Mouse (Mus musculus): ENCODE measurements around the gene Rptor. TPM values are rescaled to one million over a fixed set of nuclear protein-coding genes. Genes with fewer than 3 reads are reported as not detected.

The Rptor gene
- polyA plus RNA-seq, 1 experiment from 2014 or later = 12.6 TPM

DNA sequence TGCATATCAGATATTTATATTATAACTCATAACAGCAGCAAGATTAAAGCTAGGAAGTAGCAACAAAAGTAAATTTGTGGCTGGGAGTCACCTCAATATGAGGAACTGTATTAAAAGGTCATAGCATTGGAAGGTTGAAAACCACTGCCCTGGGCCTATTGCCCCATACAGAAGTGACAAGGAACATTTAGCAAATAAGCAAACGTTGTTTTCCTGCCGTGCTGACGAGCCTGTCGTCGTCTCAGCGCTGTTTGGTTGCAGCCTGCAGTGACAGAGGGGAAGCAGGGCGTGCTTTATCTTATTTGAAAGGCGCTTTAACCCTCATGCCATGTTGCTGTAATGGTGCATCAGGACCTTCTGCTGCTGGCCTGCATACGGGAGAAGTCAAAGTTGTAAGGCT lies 273.0 kb downstream of the Rptor start:
- Histone ChIP-seq H3K4me1 (ENCODE audit: control insufficient read depth, insufficient read depth, low read length) (no peaks in the 10 kb centered on the region), H3K4me3 (ENCODE audit: low read depth, low read length) (no peak overlapping the region), H3K36me3 (ENCODE audit: control insufficient read depth, insufficient read depth, low read length) (peaks cover 9% of the 10 kb centered on the region), H3K9ac (ENCODE audit: low read length) (no peak overlapping the region), H3K27ac (ENCODE audit: low read depth, low read length) (no peak overlapping the region), H3K4me2 (ENCODE audit: low read depth) (no peak overlapping the region), H3K9me3 (ENCODE audit: control insufficient read depth, low read length) (no peaks in the 10 kb centered on the region), H3K27me3 (ENCODE audit: control insufficient read depth, insufficient read depth, low read length) (no peaks in the 10 kb centered on the region)
- DNase-seq (ENCODE audit: low spot score) (no peak), ATAC-seq (ENCODE audit: insufficient read depth, low FRiP score, low TSS enrichment) (no peak)
- 87% methylated on average over 9 of the region's 9 CpGs for WGBS

DNA sequence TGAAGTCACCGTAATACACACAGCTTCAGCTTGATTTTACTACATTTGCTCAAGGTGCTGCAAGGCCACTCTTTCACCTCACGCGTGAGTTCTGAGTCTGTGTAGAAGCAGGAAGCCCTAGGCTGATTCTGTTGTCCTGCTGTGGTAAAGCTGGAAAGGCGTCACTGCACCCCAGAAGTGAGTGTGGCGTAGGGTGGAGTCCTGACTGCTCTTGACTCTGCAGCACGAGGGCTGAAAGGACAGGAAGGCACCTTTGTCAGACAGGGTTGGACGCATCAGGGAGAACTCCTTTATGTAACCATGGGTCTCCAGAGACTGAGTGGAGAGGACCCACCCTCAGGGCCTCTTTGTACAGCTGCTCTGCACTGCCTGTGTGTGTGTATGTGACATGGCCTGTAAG lies 274.4 kb downstream of the Rptor start:
- no peak overlapping the region for H3K27ac ChIP-seq (ENCODE audit: low read depth, low read length)
- WGBS = 91% methylated on average over 7 of the region's 7 CpGs
- no peak overlapping the region for H3K9ac ChIP-seq (ENCODE audit: low read length)
- DNase-seq (ENCODE audit: low spot score) (no peak), ATAC-seq (ENCODE audit: insufficient read depth, low FRiP score, low TSS enrichment) (no peak)
- H3K4me2 ChIP-seq (ENCODE audit: low read depth) = no peak overlapping the region
- no peaks in the 10 kb centered on the region for H3K9me3 ChIP-seq (ENCODE audit: control insufficient read depth, low read length)
- no peaks in the 10 kb centered on the region for H3K4me1 ChIP-seq (ENCODE audit: control insufficient read depth, insufficient read depth, low read length)
- peaks cover 8% of the 10 kb centered on the region for H3K36me3 ChIP-seq (ENCODE audit: control insufficient read depth, insufficient read depth, low read length)
- no peak overlapping the region for H3K4me3 ChIP-seq (ENCODE audit: low read depth, low read length)
- no peaks in the 10 kb centered on the region for H3K27me3 ChIP-seq (ENCODE audit: control insufficient read depth, insufficient read depth, low read length)

DNA sequence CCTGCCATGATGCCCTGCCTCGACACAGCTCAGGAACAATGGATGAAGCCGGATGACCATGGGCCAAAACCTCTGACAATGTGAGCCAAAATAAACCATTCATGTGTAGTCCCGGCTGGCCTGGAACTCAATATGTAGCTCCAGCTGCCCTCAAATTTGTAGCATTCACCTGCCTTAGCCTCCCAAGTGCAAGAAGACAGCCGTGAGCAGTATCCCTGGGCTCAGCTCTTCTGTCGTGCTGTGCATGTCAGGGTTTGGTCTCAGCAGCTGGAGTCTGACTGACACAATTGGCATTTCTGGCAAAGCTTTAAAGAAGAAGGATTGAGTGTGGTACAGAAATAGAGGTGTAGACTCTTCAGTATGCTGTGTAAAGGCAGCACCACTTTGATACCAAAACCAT lies 276.9 kb downstream of the Rptor start:
- ATAC-seq (ENCODE audit: insufficient read depth, low FRiP score, low TSS enrichment) = no peak
- Histone ChIP-seq H3K27ac (ENCODE audit: low read depth, low read length) (no peak overlapping the region), H3K4me3 (ENCODE audit: low read depth, low read length) (no peak overlapping the region), H3K9me3 (ENCODE audit: control insufficient read depth, low read length) (no peaks in the 10 kb centered on the region), H3K4me2 (ENCODE audit: low read depth) (no peak overlapping the region), H3K36me3 (ENCODE audit: control insufficient read depth, insufficient read depth, low read length) (peaks cover 4% of the 10 kb centered on the region), H3K27me3 (ENCODE audit: control insufficient read depth, insufficient read depth, low read length) (no peaks in the 10 kb centered on the region), H3K4me1 (ENCODE audit: control insufficient read depth, insufficient read depth, low read length) (no peaks in the 10 kb centered on the region), H3K9ac (ENCODE audit: low read length) (no peak overlapping the region)
- DNase-seq (ENCODE audit: low spot score) = no peak
- WGBS = 91% methylated on average over 5 of the region's 5 CpGs

DNA sequence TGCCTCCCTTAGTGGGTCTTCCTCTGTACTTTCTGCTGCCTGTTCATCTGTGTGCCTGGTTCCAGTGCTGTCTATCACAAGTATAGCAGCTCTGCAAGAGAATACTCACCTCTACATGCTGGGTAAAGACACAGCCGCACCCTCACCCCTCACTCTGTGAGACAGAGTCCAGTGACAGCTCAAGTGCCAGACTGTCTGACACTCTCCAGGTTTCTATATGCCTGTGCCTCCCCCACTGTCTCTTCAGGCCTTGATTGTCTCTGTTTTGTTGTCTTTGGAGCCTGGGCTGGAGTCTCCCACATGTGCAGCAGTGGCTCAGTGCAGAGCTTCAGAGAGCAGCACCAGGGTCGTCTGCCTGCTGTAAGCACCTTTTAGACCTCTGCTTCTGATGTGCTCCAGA lies 280.9 kb downstream of the Rptor start:
- Histone ChIP-seq H3K36me3 (ENCODE audit: control insufficient read depth, insufficient read depth, low read length) (peaks cover 2% of the 10 kb centered on the region), H3K9me3 (ENCODE audit: control insufficient read depth, low read length) (no peaks in the 10 kb centered on the region), H3K4me3 (ENCODE audit: low read depth, low read length) (no peak overlapping the region), H3K4me1 (ENCODE audit: control insufficient read depth, insufficient read depth, low read length) (no peaks in the 10 kb centered on the region), H3K27ac (ENCODE audit: low read depth, low read length) (no peak overlapping the region), H3K9ac (ENCODE audit: low read length) (no peak overlapping the region), H3K27me3 (ENCODE audit: control insufficient read depth, insufficient read depth, low read length) (no peaks in the 10 kb centered on the region), H3K4me2 (ENCODE audit: low read depth) (no peak overlapping the region)
- WGBS = 84% methylated on average over 2 of the region's 2 CpGs
- DNase-seq (ENCODE audit: low spot score) = no peak
- ATAC-seq (ENCODE audit: insufficient read depth, low FRiP score, low TSS enrichment) = no peak

DNA sequence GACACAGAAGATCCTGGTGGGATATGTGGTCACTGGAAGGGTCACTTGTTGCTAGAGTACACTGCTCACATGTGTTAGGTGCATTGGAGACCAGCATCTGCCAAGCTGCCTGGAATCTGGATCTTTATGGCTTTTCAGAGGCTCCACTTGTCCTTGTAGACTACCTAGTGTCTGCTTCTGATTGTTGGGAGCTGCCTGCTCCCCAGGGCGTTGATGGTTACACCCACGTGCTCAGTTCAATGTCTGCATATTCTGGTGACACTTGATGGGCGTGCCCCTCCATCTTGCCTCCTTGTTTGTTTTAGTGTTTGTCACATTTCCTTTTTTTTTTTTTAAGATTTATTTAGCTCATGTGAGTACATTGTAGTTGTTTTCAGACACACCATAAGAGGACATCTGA lies 287.3 kb downstream of the Rptor start:
- H3K4me3 ChIP-seq (ENCODE audit: low read depth, low read length) = no peak overlapping the region
- peaks cover 11% of the 10 kb centered on the region for H3K36me3 ChIP-seq (ENCODE audit: control insufficient read depth, insufficient read depth, low read length)
- WGBS = 89% methylated on average over 3 of the region's 3 CpGs
- no peak overlapping the region for H3K27ac ChIP-seq (ENCODE audit: low read depth, low read length)
- H3K4me2 ChIP-seq (ENCODE audit: low read depth) = no peak overlapping the region
- H3K4me1 ChIP-seq (ENCODE audit: control insufficient read depth, insufficient read depth, low read length) = no peaks in the 10 kb centered on the region
- H3K27me3 ChIP-seq (ENCODE audit: control insufficient read depth, insufficient read depth, low read length) = no peaks in the 10 kb centered on the region
- no peak for DNase-seq (ENCODE audit: low spot score)
- no peak for ATAC-seq (ENCODE audit: insufficient read depth, low FRiP score, low TSS enrichment)
- H3K9me3 ChIP-seq (ENCODE audit: control insufficient read depth, low read length) = no peaks in the 10 kb centered on the region
- H3K9ac ChIP-seq (ENCODE audit: low read length) = no peak overlapping the region

DNA sequence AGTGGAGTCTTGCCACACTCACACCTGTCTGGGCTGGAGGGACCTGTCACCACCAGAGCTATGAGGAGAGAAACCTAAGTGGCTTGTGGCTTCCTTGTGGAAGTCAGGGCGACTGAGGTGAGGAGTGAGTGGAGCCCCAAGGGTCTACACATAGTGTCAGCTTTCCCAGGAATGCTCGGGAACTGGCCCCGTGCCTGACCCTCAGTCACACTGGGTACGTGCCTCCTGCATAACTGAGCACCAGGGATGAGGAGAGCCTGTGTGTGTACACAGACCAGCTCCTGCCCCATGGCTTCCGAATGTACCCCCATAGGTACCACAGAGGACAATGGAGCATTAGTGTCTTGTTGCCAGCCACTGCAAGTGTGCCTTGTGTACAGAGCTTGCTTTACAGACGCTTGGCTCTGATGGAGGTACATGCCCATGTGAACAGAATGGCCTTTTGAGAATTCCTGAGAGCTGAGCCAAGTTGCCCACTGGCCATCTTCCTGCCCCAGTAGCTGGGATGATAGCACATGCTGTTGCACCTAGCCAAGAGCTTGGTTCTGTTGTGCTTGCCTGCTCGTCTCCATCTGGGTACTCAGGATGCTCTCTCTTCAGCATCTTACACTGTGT lies 289.0 kb downstream of the Rptor start:
- no peaks in the 10 kb centered on the region for H3K9me3 ChIP-seq (ENCODE audit: control insufficient read depth, low read length)
- H3K4me1 ChIP-seq (ENCODE audit: control insufficient read depth, insufficient read depth, low read length) = no peaks in the 10 kb centered on the region
- H3K4me3 ChIP-seq (ENCODE audit: low read depth, low read length) = no peak overlapping the region
- DNase-seq (ENCODE audit: low spot score) = no peak
- 90% methylated on average over 7 of the region's 7 CpGs for WGBS
- no peak overlapping the region for H3K4me2 ChIP-seq (ENCODE audit: low read depth)
- no peak overlapping the region for H3K9ac ChIP-seq (ENCODE audit: low read length)
- H3K27me3 ChIP-seq (ENCODE audit: control insufficient read depth, insufficient read depth, low read length) = no peaks in the 10 kb centered on the region
- H3K27ac ChIP-seq (ENCODE audit: low read depth, low read length) = no peak overlapping the region
- no peak for ATAC-seq (ENCODE audit: insufficient read depth, low FRiP score, low TSS enrichment)
- H3K36me3 ChIP-seq (ENCODE audit: control insufficient read depth, insufficient read depth, low read length) = peaks cover 10% of the 10 kb centered on the region

DNA sequence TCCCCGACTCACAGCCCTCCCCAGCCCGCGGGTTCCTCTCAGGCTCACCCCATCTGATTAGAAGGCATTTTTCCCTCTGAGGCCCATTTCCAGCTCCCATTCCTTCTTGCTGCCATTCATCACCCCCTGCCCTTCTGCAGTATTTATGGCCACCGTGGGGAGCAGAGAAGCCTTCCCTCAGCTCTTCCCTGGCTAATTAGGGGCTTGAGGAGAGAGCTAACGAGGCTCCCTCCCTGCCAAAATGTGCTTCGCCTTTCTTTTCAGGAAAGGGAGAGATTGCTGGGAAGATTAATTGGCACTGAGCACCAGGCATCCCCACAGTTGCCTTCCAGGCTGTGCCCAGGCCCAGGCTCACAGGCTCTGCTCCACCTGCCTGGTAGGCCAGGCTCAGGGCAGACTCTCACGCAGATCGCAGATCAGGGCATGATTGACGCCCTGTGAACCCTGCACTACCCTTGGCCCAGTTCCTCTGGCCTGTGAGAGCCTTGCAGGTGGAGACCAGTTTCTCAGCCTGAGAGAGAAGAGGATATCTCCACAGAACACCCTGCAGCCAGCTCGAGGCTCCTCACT lies 291.0 kb downstream of the Rptor start:
- ATAC-seq (ENCODE audit: insufficient read depth, low FRiP score, low TSS enrichment) (no peak), DNase-seq (ENCODE audit: low spot score) (no peak)
- H3K9ac ChIP-seq (ENCODE audit: low read length) = peak overlapping the region; percentile 6; the same call in 1 of the 2 replicates
- no peak overlapping the region for H3K4me3 ChIP-seq (ENCODE audit: low read depth, low read length)
- H3K4me1 ChIP-seq (ENCODE audit: control insufficient read depth, insufficient read depth, low read length) = no peaks in the 10 kb centered on the region
- no peaks in the 10 kb centered on the region for H3K9me3 ChIP-seq (ENCODE audit: control insufficient read depth, low read length)
- H3K36me3 ChIP-seq (ENCODE audit: control insufficient read depth, insufficient read depth, low read length) = peaks cover 12% of the 10 kb centered on the region
- no peak overlapping the region for H3K4me2 ChIP-seq (ENCODE audit: low read depth)
- H3K27me3 ChIP-seq (ENCODE audit: control insufficient read depth, insufficient read depth, low read length) = no peaks in the 10 kb centered on the region
- peak overlapping the region; percentile 64 for H3K27ac ChIP-seq (ENCODE audit: low read depth, low read length)
- 44% methylated on average over 10 of the region's 10 CpGs for WGBS

DNA sequence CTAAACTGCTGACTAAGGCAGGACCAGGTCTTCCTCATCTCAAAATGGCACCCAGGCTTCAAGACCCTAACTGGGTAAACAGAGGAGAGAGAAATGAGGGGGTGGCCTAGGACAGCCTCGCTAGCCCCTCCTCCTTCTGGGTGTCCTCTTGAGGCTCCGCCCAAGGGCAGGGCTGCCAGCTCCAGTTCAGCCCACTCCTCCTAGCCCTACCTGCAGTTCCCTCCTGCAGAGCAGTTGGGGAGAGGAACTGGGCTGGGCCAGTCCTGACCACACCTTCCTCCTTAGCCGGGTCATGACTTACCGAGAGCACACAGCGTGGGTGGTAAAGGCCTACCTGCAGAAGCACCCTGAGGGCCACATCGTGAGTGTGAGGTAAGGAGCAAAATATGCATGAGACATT lies 291.9 kb downstream of the Rptor start:
- no peak for DNase-seq (ENCODE audit: low spot score)
- no peak overlapping the region for H3K4me2 ChIP-seq (ENCODE audit: low read depth)
- no peaks in the 10 kb centered on the region for H3K27me3 ChIP-seq (ENCODE audit: control insufficient read depth, insufficient read depth, low read length)
- H3K4me1 ChIP-seq (ENCODE audit: control insufficient read depth, insufficient read depth, low read length) = no peaks in the 10 kb centered on the region
- no peak overlapping the region for H3K9ac ChIP-seq (ENCODE audit: low read length)
- H3K36me3 ChIP-seq (ENCODE audit: control insufficient read depth, insufficient read depth, low read length) = peaks cover 10% of the 10 kb centered on the region
- H3K9me3 ChIP-seq (ENCODE audit: control insufficient read depth, low read length) = no peaks in the 10 kb centered on the region
- WGBS = 60% methylated on average over 6 of the region's 6 CpGs
- no peak overlapping the region for H3K27ac ChIP-seq (ENCODE audit: low read depth, low read length)
- H3K4me3 ChIP-seq (ENCODE audit: low read depth, low read length) = no peak overlapping the region
- ATAC-seq (ENCODE audit: insufficient read depth, low FRiP score, low TSS enrichment) = no peak

DNA sequence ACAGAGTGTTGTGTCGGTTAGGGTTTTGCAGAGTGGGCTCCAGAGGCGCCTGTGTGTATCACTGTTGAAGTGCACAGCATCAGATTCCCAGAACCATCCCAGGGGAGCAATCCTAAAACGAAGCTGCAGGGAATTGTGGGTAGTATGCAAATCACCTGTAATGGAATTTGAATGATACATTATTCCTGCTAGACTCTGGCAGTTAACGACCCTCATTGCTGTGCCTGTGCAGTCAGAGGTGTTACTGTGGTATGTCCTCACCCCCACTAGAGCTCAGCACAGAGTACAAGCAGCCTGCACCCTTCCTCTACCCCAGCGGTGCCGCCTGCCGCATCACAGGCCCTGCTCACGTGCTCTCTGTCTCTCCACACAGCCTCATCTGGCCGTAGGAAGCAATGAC lies 294.3 kb downstream of the Rptor start:
- ATAC-seq (ENCODE audit: insufficient read depth, low FRiP score, low TSS enrichment) (no peak), DNase-seq (ENCODE audit: low spot score) (peak; percentile 49)
- Histone ChIP-seq H3K4me1 (ENCODE audit: control insufficient read depth, insufficient read depth, low read length) (no peaks in the 10 kb centered on the region), H3K9ac (ENCODE audit: low read length) (no peak overlapping the region), H3K36me3 (ENCODE audit: control insufficient read depth, insufficient read depth, low read length) (peaks cover 8% of the 10 kb centered on the region), H3K4me2 (ENCODE audit: low read depth) (no peak overlapping the region), H3K27me3 (ENCODE audit: control insufficient read depth, insufficient read depth, low read length) (no peaks in the 10 kb centered on the region), H3K9me3 (ENCODE audit: control insufficient read depth, low read length) (no peaks in the 10 kb centered on the region), H3K27ac (ENCODE audit: low read depth, low read length) (no peak overlapping the region), H3K4me3 (ENCODE audit: low read depth, low read length) (no peak overlapping the region)
- 84% methylated on average over 9 of the region's 9 CpGs for WGBS

Data from neural tube, embryonic 11.5 days (tissue).